Mouse (Mus musculus) myocyte (in vitro differentiated cells): ENCODE results near the gene Six1.

Source experiments
- E2F4 ChIP-seq: IDR thresholded peaks from one replicate; pipeline ENCODE4 v1.6.1; 2011; ENCODE audit warnings: mild to moderate bottlenecking, control low read depth, moderate library complexity; ENCODE audit not compliant: insufficient read depth
- POLR2A ChIP-seq: IDR thresholded peaks from one replicate; pipeline ENCODE4 v1.6.1; 2011; ENCODE audit warnings: low read depth, mild to moderate bottlenecking, control low read depth, moderate library complexity; ENCODE audit not compliant: insufficient read length
- USF1 ChIP-seq: IDR thresholded peaks from one replicate; pipeline ENCODE4 v1.6.1; 2011; ENCODE audit warnings: low read depth, mild to moderate bottlenecking, control low read depth, moderate library complexity

GRCm38 (mm10) chr12:73088911-73089310, 35.2 kb upstream of the Six1 start:
- no peak for TF ChIP-seq USF1
- TF ChIP-seq POLR2A: no peak
- no peak for TF ChIP-seq E2F4
